Mouse (Mus musculus): ENCODE results near the gene Gpr62. TPM values are rescaled to one million over a fixed set of nuclear protein-coding genes. Genes with fewer than 3 reads are reported as not detected.
A peak's percentile ranks its signal among the peaks of the same experiment; 100 is the strongest.

Gene Gpr62
- polyA plus RNA-seq, 1 experiment from 2014 or later = 0.04 TPM

- H3K27me3 ChIP-seq (ENCODE audit: control insufficient read depth, insufficient read depth, low read depth, low read length) = no peaks in the 10 kb centered on the region
- H3K27ac ChIP-seq (ENCODE audit: low read length) = no peak overlapping the region
- WGBS (ENCODE audit: insufficient replicate concordance) = 66% methylated on average over 5 of the region's 5 CpGs
- H3K4me3 ChIP-seq (ENCODE audit: low read depth, low read length) = no peak overlapping the region
- peaks cover 16% of the 10 kb centered on the region for H3K4me1 ChIP-seq (ENCODE audit: control insufficient read depth, low read depth, low read length)
- no peak overlapping the region for H3K4me2 ChIP-seq (ENCODE audit: low read depth, low read length)
- ATAC-seq (ENCODE audit: low read depth) = no peak
- no peaks in the 10 kb centered on the region for H3K36me3 ChIP-seq (ENCODE audit: control insufficient read depth, insufficient read depth)
- H3K9me3 ChIP-seq (replicated peaks; ENCODE audit: control insufficient read depth, low read length) = no peaks in the 10 kb centered on the region
- H3K9ac ChIP-seq (ENCODE audit: low read depth, low read length) = no peak overlapping the region
These were observed 6.2 kb upstream of the Gpr62 start for GRCm38 (mm10) chr9:106471892-106472291.

- Histone ChIP-seq H3K9me3 (replicated peaks; ENCODE audit: control insufficient read depth, low read length) (no peaks in the 10 kb centered on the region), H3K9ac (ENCODE audit: low read depth, low read length) (no peak overlapping the region), H3K36me3 (ENCODE audit: control insufficient read depth, insufficient read depth) (no peaks in the 10 kb centered on the region), H3K4me3 (ENCODE audit: low read depth, low read length) (no peak overlapping the region), H3K27ac (ENCODE audit: low read length) (no peak overlapping the region), H3K27me3 (ENCODE audit: control insufficient read depth, insufficient read depth, low read depth, low read length) (peaks cover 2% of the 10 kb centered on the region; the same call in 1 of the 2 replicates), H3K4me1 (ENCODE audit: control insufficient read depth, low read depth, low read length) (peaks cover 10% of the 10 kb centered on the region), H3K4me2 (ENCODE audit: low read depth, low read length) (no peak overlapping the region)
- no peak for ATAC-seq (ENCODE audit: low read depth)
- WGBS (ENCODE audit: insufficient replicate concordance) = 62% methylated on average over 14 of the region's 14 CpGs
These were observed 5.4 kb upstream of the Gpr62 start for GRCm38 (mm10) chr9:106470991-106471750.

- Histone ChIP-seq H3K9me3 (replicated peaks; ENCODE audit: control insufficient read depth, low read length) (no peaks in the 10 kb centered on the region), H3K27me3 (ENCODE audit: control insufficient read depth, insufficient read depth, low read depth, low read length) (peaks cover 15% of the 10 kb centered on the region), H3K4me2 (ENCODE audit: low read depth, low read length) (no peak overlapping the region), H3K4me3 (ENCODE audit: low read depth, low read length) (no peak overlapping the region), H3K4me1 (ENCODE audit: control insufficient read depth, low read depth, low read length) (peaks cover 3% of the 10 kb centered on the region), H3K27ac (ENCODE audit: low read length) (no peak overlapping the region), H3K36me3 (ENCODE audit: control insufficient read depth, insufficient read depth) (no peaks in the 10 kb centered on the region), H3K9ac (ENCODE audit: low read depth, low read length) (no peak overlapping the region)
- ATAC-seq (ENCODE audit: low read depth) = no peak
- whole genome bisulfite sequencing (ENCODE audit: insufficient replicate concordance) = 35% methylated on average over 9 of the region's 9 CpGs
These were observed 4.0 kb upstream of the Gpr62 start for GRCm38 (mm10) chr9:106469776-106470175.

GRCm38 (mm10) chr9:106469317-106469716 lies 3.6 kb upstream of the Gpr62 start:
- no peak for ATAC-seq (ENCODE audit: low read depth)
- Histone ChIP-seq H3K4me3 (ENCODE audit: low read depth, low read length) (no peak overlapping the region), H3K36me3 (ENCODE audit: control insufficient read depth, insufficient read depth) (no peaks in the 10 kb centered on the region), H3K4me2 (ENCODE audit: low read depth, low read length) (no peak overlapping the region), H3K9me3 (replicated peaks; ENCODE audit: control insufficient read depth, low read length) (no peaks in the 10 kb centered on the region), H3K27me3 (ENCODE audit: control insufficient read depth, insufficient read depth, low read depth, low read length) (peaks cover 19% of the 10 kb centered on the region), H3K27ac (ENCODE audit: low read length) (no peak overlapping the region), H3K9ac (ENCODE audit: low read depth, low read length) (no peak overlapping the region), H3K4me1 (ENCODE audit: control insufficient read depth, low read depth, low read length) (no peaks in the 10 kb centered on the region; the same call in none of the 2 replicates)
- 22% methylated on average over 6 of the region's 6 CpGs for WGBS (ENCODE audit: insufficient replicate concordance)

GRCm38 (mm10) chr9:106467746-106468145 lies 2.0 kb upstream of the Gpr62 start:
- no peak overlapping the region for H3K4me2 ChIP-seq (ENCODE audit: low read depth, low read length)
- no peak for ATAC-seq (ENCODE audit: low read depth)
- no peak overlapping the region for H3K4me3 ChIP-seq (ENCODE audit: low read depth, low read length)
- H3K9me3 ChIP-seq (replicated peaks; ENCODE audit: control insufficient read depth, low read length) = no peaks in the 10 kb centered on the region
- no peak overlapping the region for H3K27ac ChIP-seq (ENCODE audit: low read length)
- peaks cover 31% of the 10 kb centered on the region for H3K27me3 ChIP-seq (ENCODE audit: control insufficient read depth, insufficient read depth, low read depth, low read length)
- WGBS (ENCODE audit: insufficient replicate concordance) = 61% methylated on average over 7 of the region's 7 CpGs
- no peak overlapping the region for H3K9ac ChIP-seq (ENCODE audit: low read depth, low read length)
- no peaks in the 10 kb centered on the region for H3K36me3 ChIP-seq (ENCODE audit: control insufficient read depth, insufficient read depth)
- H3K4me1 ChIP-seq (ENCODE audit: control insufficient read depth, low read depth, low read length) = no peaks in the 10 kb centered on the region; the same call in none of the 2 replicates

GRCm38 (mm10) chr9:106466721-106467120 lies 983 bp upstream of the Gpr62 start:
- Histone ChIP-seq H3K4me1 (ENCODE audit: control insufficient read depth, low read depth, low read length) (no peaks in the 10 kb centered on the region; the same call in none of the 2 replicates), H3K36me3 (ENCODE audit: control insufficient read depth, insufficient read depth) (no peaks in the 10 kb centered on the region), H3K9ac (ENCODE audit: low read depth, low read length) (no peak overlapping the region), H3K4me3 (ENCODE audit: low read depth, low read length) (no peak overlapping the region), H3K4me2 (ENCODE audit: low read depth, low read length) (no peak overlapping the region), H3K27ac (ENCODE audit: low read length) (no peak overlapping the region), H3K27me3 (ENCODE audit: control insufficient read depth, insufficient read depth, low read depth, low read length) (peaks cover 31% of the 10 kb centered on the region), H3K9me3 (replicated peaks; ENCODE audit: control insufficient read depth, low read length) (no peaks in the 10 kb centered on the region)
- ATAC-seq (ENCODE audit: low read depth) = no peak
- WGBS (ENCODE audit: insufficient replicate concordance) = 68% methylated on average over 6 of the region's 6 CpGs

- Histone ChIP-seq H3K9ac (ENCODE audit: low read depth, low read length) (no peak overlapping the region; the same call in 1 of the 2 replicates), H3K27ac (ENCODE audit: low read length) (no peak overlapping the region), H3K4me1 (ENCODE audit: control insufficient read depth, low read depth, low read length) (no peaks in the 10 kb centered on the region; the same call in none of the 2 replicates), H3K9me3 (replicated peaks; ENCODE audit: control insufficient read depth, low read length) (no peaks in the 10 kb centered on the region), H3K36me3 (ENCODE audit: control insufficient read depth, insufficient read depth) (no peaks in the 10 kb centered on the region), H3K4me3 (ENCODE audit: low read depth, low read length) (peak overlapping the region; percentile 53), H3K27me3 (ENCODE audit: control insufficient read depth, insufficient read depth, low read depth, low read length) (peaks cover 31% of the 10 kb centered on the region), H3K4me2 (ENCODE audit: low read depth, low read length) (peak overlapping the region; percentile 71)
- 3% methylated on average over 96 of the region's 99 CpGs for WGBS (ENCODE audit: insufficient replicate concordance)
- 0 out of 2 replicates have a peak, but pooled peaks have one; percentile 19 for ATAC-seq (ENCODE audit: low read depth)
These were observed 792 bp downstream of the Gpr62 start for GRCm38 (mm10) chr9:106464751-106465541.

GRCm38 (mm10) chr9:106463122-106464063 lies 2.3 kb downstream of the Gpr62 start:
- H3K4me3 ChIP-seq (ENCODE audit: low read depth, low read length) = no peak overlapping the region
- H3K4me2 ChIP-seq (ENCODE audit: low read depth, low read length) = no peak overlapping the region
- WGBS (ENCODE audit: insufficient replicate concordance) = 71% methylated on average over 21 of the region's 21 CpGs
- H3K36me3 ChIP-seq (ENCODE audit: control insufficient read depth, insufficient read depth) = no peaks in the 10 kb centered on the region
- peaks cover 31% of the 10 kb centered on the region for H3K27me3 ChIP-seq (ENCODE audit: control insufficient read depth, insufficient read depth, low read depth, low read length)
- H3K9me3 ChIP-seq (replicated peaks; ENCODE audit: control insufficient read depth, low read length) = no peaks in the 10 kb centered on the region
- no peak overlapping the region for H3K27ac ChIP-seq (ENCODE audit: low read length)
- ATAC-seq (ENCODE audit: low read depth) = no peak
- H3K9ac ChIP-seq (ENCODE audit: low read depth, low read length) = no peak overlapping the region
- H3K4me1 ChIP-seq (ENCODE audit: control insufficient read depth, low read depth, low read length) = no peaks in the 10 kb centered on the region; the same call in none of the 2 replicates
